Mouse (Mus musculus) neural tube, embryonic 11.5 days (tissue): Measurements from ENCODE around the gene Elp6. TPM values are rescaled to one million over a fixed set of nuclear protein-coding genes. Genes with fewer than 3 reads are reported as not detected.
"Not testable (repeated sequence)": the region's sequence is repeated elsewhere in the genome, so short reads cannot be mapped to it uniquely, and the experiment has no call there.

Experiments used
- ATAC-seq: fragments of 200-750 bp; cut with Nextera tagmentation; 2 replicates; pipeline ENCODE4 v1.8.0; 2017; ENCODE audit warnings: moderate number of reproducible peaks, mild to moderate bottlenecking, moderate TSS enrichment, moderate library complexity; ENCODE audit not compliant: insufficient read depth, low FRiP score, low TSS enrichment
- DNase-seq: peaks from one replicate; pipeline ENCODE4 v3.0.0-alpha.2; 2015; ENCODE audit warnings: low spot score
- H3K27ac ChIP-seq: fragments of 300-500 bp; sonication (generic); 2 replicates; pipeline ENCODE4 v1.5.1; 2014; ENCODE audit warnings: low read depth, mild to moderate bottlenecking, low read length
- H3K27me3 ChIP-seq: fragments of 300-500 bp; sonication (generic); 2 replicates; pipeline ENCODE4 v1.6.1; 2014; ENCODE audit warnings: mild to moderate bottlenecking, low read length, mixed read lengths; ENCODE audit not compliant: control insufficient read depth, insufficient read depth
- H3K36me3 ChIP-seq: fragments of 300-500 bp; sonication (generic); 2 replicates; pipeline ENCODE4 v1.6.1; 2014; ENCODE audit warnings: mild to moderate bottlenecking, low read length, moderate library complexity, mixed read lengths; ENCODE audit not compliant: control insufficient read depth, insufficient read depth
- H3K4me1 ChIP-seq: fragments of 300-500 bp; sonication (generic); 2 replicates; pipeline ENCODE4 v1.6.1; 2014; ENCODE audit warnings: low read length, mixed read lengths; ENCODE audit not compliant: control insufficient read depth, insufficient read depth
- H3K4me2 ChIP-seq: fragments of 300-500 bp; sonication (generic); 2 replicates; pipeline ENCODE4 v1.6.1; 2014; ENCODE audit warnings: low read depth, mild to moderate bottlenecking, moderate library complexity
- H3K4me3 ChIP-seq: fragments of 300-500 bp; sonication (generic); 2 replicates; pipeline ENCODE4 v1.5.1; 2014; ENCODE audit warnings: low read depth, low read length
- H3K9ac ChIP-seq: fragments of 300-500 bp; sonication (generic); 2 replicates; pipeline ENCODE4 v1.6.1; 2014; ENCODE audit warnings: mild to moderate bottlenecking, low read length
- H3K9me3 ChIP-seq: fragments of 300-500 bp; sonication (generic); 2 replicates; pipeline ENCODE4 v1.6.1; 2016; ENCODE audit warnings: low read length; ENCODE audit not compliant: control insufficient read depth
- WGBS: fragments of 180-500 bp; shearing (Covaris S2); extraction: QIAGEN DNeasy Blood & Tissue Kit; methylation state at CpG from one replicate; pipeline ENCODE4 v1.1.7; 2014; 5-methylcytosine and 5-hydroxymethylcytosine counted together
- polyA plus RNA-seq: library from polyadenylated mRNA; unstranded; fragments of >200 nt; fragmentation: Nextera tagmentation; extraction: Ambion mirVana; gene quantifications from 2 replicates; pipeline ENCODE4 v1.2.1, GENCODE M21; 2014

Elp6 gene
- polyA plus RNA-seq, 1 experiment from 2014 or later, result 39.0 TPM

- Histone ChIP-seq H3K9ac (no peak overlapping the region), H3K4me1 (no peaks in the 10 kb centered on the region), H3K27me3 (no peaks in the 10 kb centered on the region), H3K36me3 (no peaks in the 10 kb centered on the region), H3K27ac (no peak overlapping the region), H3K4me2 (no peak overlapping the region), H3K9me3 (no peaks in the 10 kb centered on the region), H3K4me3 (no peak overlapping the region)
- WGBS, result 95% methylated on average over 2 of the region's 2 CpGs
- ATAC-seq (no peak), DNase-seq (no peak)
These were observed 23.2 kb downstream of the Elp6 start for GRCm38 (mm10) chr9:110328178-110328577.

- Histone ChIP-seq H3K9me3 (no peaks in the 10 kb centered on the region), H3K4me3 (no peak overlapping the region), H3K9ac (no peak overlapping the region), H3K4me1 (peaks cover 5% of the 10 kb centered on the region), H3K36me3 (no peaks in the 10 kb centered on the region), H3K27ac (no peak overlapping the region), H3K4me2 (no peak overlapping the region), H3K27me3 (no peaks in the 10 kb centered on the region)
- 82% methylated on average over 5 of the region's 5 CpGs for WGBS
- DNase-seq (no peak), ATAC-seq (no peak)
These were observed 24.1 kb downstream of the Elp6 start for GRCm38 (mm10) chr9:110328946-110329630.

GRCm38 (mm10) chr9:110329655-110330054 is 24.7 kb downstream of the Elp6 start:
- WGBS, result 92% methylated on average over 21 of the region's 21 CpGs
- DNase-seq (no peak), ATAC-seq (no peak)
- Histone ChIP-seq H3K9ac (no peak overlapping the region), H3K9me3 (no peaks in the 10 kb centered on the region), H3K36me3 (no peaks in the 10 kb centered on the region), H3K27ac (no peak overlapping the region), H3K27me3 (no peaks in the 10 kb centered on the region), H3K4me3 (no peak overlapping the region), H3K4me1 (peaks cover 6% of the 10 kb centered on the region), H3K4me2 (no peak overlapping the region)

GRCm38 (mm10) chr9:110330341-110330740 is 25.4 kb downstream of the Elp6 start:
- Histone ChIP-seq H3K4me2 (no peak overlapping the region), H3K4me1 (peaks cover 6% of the 10 kb centered on the region), H3K36me3 (no peaks in the 10 kb centered on the region), H3K9ac (no peak overlapping the region), H3K4me3 (no peak overlapping the region), H3K27me3 (no peaks in the 10 kb centered on the region), H3K27ac (no peak overlapping the region), H3K9me3 (no peaks in the 10 kb centered on the region)
- DNase-seq (no peak), ATAC-seq (no peak)
- 71% methylated on average over 6 of the region's 6 CpGs for WGBS

GRCm38 (mm10) chr9:110330913-110331312 is 25.9 kb downstream of the Elp6 start:
- 94% methylated on average over 4 of the region's 5 CpGs for WGBS
- not testable (repeated sequence) for H3K9ac ChIP-seq, DNase-seq, H3K4me3 ChIP-seq, ATAC-seq, H3K4me2 ChIP-seq, H3K9me3 ChIP-seq, H3K27me3 ChIP-seq, H3K4me1 ChIP-seq, H3K27ac ChIP-seq, H3K36me3 ChIP-seq

GRCm38 (mm10) chr9:110333135-110333895 is 28.3 kb downstream of the Elp6 start, which contains the start of gene Scap:
Scap (plus strand) TSS chr9:110333288.
- Histone ChIP-seq H3K4me1 (peaks cover 6% of the 10 kb centered on the region), H3K9me3 (no peaks in the 10 kb centered on the region), H3K36me3 (no peaks in the 10 kb centered on the region), H3K4me3 (peak within 1 kb of the TSS; percentile 88), H3K4me2 (peak within 1 kb of the TSS; percentile 87), H3K27ac (no peak within 1 kb of the TSS), H3K9ac (peak within 1 kb of the TSS; percentile 68), H3K27me3 (no peaks in the 10 kb centered on the region)
- under 1% methylated on average over 51 of the region's 78 CpGs for WGBS
- DNase-seq (peak; percentile 96), ATAC-seq (peak; percentile 83)

GRCm38 (mm10) chr9:110333896-110334259 is 28.9 kb downstream of the Elp6 start:
- no peak overlapping the region for H3K27ac ChIP-seq
- WGBS, result 11% methylated on average over 12 of the region's 12 CpGs
- DNase-seq (no peak), ATAC-seq (no peak)
- H3K9ac ChIP-seq, result peak overlapping the region; percentile 68
- no peaks in the 10 kb centered on the region for H3K9me3 ChIP-seq
- no peaks in the 10 kb centered on the region for H3K27me3 ChIP-seq
- peak overlapping the region; percentile 88 for H3K4me3 ChIP-seq
- peak overlapping the region; percentile 87 for H3K4me2 ChIP-seq
- peaks cover 6% of the 10 kb centered on the region for H3K4me1 ChIP-seq
- no peaks in the 10 kb centered on the region for H3K36me3 ChIP-seq

GRCm38 (mm10) chr9:110334849-110335248 is 29.9 kb downstream of the Elp6 start:
- Histone ChIP-seq H3K4me1 (peaks cover 6% of the 10 kb centered on the region), H3K36me3 (no peaks in the 10 kb centered on the region), H3K27me3 (no peaks in the 10 kb centered on the region), H3K4me3 (no peak overlapping the region), H3K9me3 (no peaks in the 10 kb centered on the region), H3K27ac (no peak overlapping the region), H3K9ac (no peak overlapping the region), H3K4me2 (no peak overlapping the region)
- no peak for ATAC-seq
- DNase-seq, result no peak
- WGBS, result 73% methylated on average over 8 of the region's 8 CpGs
